In genomic region chr11:49876948-49877817, GRCm38 (mm10) we compare ENCODE assay signal across 8 mouse cellular contexts. TPM values are rescaled to one million over a fixed set of nuclear protein-coding genes. Genes with fewer than 3 reads are reported as not detected.
DNase-seq lines count a peak whose midpoint lies in the region; ATAC-seq and TF ChIP-seq lines count a peak whose summit lies in the region.

No protein-coding gene starts in this region.

- H3K9ac ChIP-seq in lung, embryonic 14.5 days, result no peak overlapping the region
- H3K9ac ChIP-seq in heart, embryonic 12.5 days, result no peak overlapping the region

- H3K4me3 ChIP-seq in lung, embryonic 14.5 days (ENCODE audit: low read depth, low read length), result no peak overlapping the region
- no peak overlapping the region for H3K4me3 ChIP-seq in lung, adult 2 months (replicated peaks; ENCODE audit: extremely low read depth, low read depth, low read length)
- H3K4me3 ChIP-seq in heart, embryonic 12.5 days, result no peak overlapping the region

- 74% methylated on average over 8 of the region's 8 CpGs for WGBS in lung, embryonic 14.5 days
- WGBS in lung, adult 2 months, result 81% methylated on average over 8 of the region's 8 CpGs
- WGBS in heart, embryonic 12.5 days, result 61% methylated on average over 8 of the region's 8 CpGs

- peak; percentile 77 for DNase-seq in lung, embryonic 14.5 days
- no peak for DNase-seq in lung, adult 2 months
- peak; percentile 41 for DNase-seq in cerebellum, adult 8-10 months
- peak; percentile 31 to 51 for DNase-seq in lung, postnatal 4 days
- no peak for DNase-seq in adrenal gland, adult (ENCODE audit: inconsistent age in 2 of 2, low spot score in 1 of 2)
- no peak for DNase-seq in c-Kit-positive CD71-positive TER-119-positive erythroid progenitor cells, embryonic 14.5 days (ENCODE audit: low spot score)

- H3K9me3 ChIP-seq in lung, embryonic 14.5 days (ENCODE audit: low read depth, low read length), result no peaks in the 10 kb centered on the region
- H3K9me3 ChIP-seq in heart, embryonic 12.5 days (replicated peaks), result no peaks in the 10 kb centered on the region

- no peaks in the 10 kb centered on the region for H3K27me3 ChIP-seq in lung, embryonic 14.5 days (ENCODE audit: insufficient read depth, low read length)
- H3K27me3 ChIP-seq in heart, embryonic 12.5 days (replicated peaks), result no peaks in the 10 kb centered on the region

- H3K4me2 ChIP-seq in lung, embryonic 14.5 days, result no peak overlapping the region
- H3K4me2 ChIP-seq in heart, embryonic 12.5 days, result peak overlapping the region; percentile 16

- no peak for TF ChIP-seq CTCF in lung, embryonic 14.5 days (IDR thresholded peaks at IDR 0.05; ENCODE audit: low read depth)
- no peak for TF ChIP-seq CTCF in lung, adult 2 months (IDR thresholded peaks at IDR 0.05; ENCODE audit: insufficient read depth, low read length)

- H3K36me3 ChIP-seq in lung, embryonic 14.5 days (ENCODE audit: insufficient read depth), result peaks cover 37% of the 10 kb centered on the region
- H3K36me3 ChIP-seq in heart, embryonic 12.5 days, result peaks cover 42% of the 10 kb centered on the region

- H3K27ac ChIP-seq in lung, embryonic 14.5 days (ENCODE audit: low read depth), result no peak overlapping the region; the same call in 1 of the 2 replicates
- peak overlapping the region; percentile 87 for H3K27ac ChIP-seq in heart, embryonic 12.5 days (ENCODE audit: poor library complexity, severe bottlenecking)

- no peak for TF ChIP-seq POLR2A in lung, adult 2 months (IDR thresholded peaks at IDR 0.05; ENCODE audit: borderline replicate concordance, extremely low read depth, low read depth, low read length)

- no peaks in the 10 kb centered on the region for H3K4me1 ChIP-seq in lung, embryonic 14.5 days (ENCODE audit: insufficient read depth)
- peaks cover 5% of the 10 kb centered on the region; the same call in 1 of the 2 replicates for H3K4me1 ChIP-seq in lung, adult 2 months (ENCODE audit: control insufficient read depth, insufficient read depth, low read length)
- peaks cover 33% of the 10 kb centered on the region for H3K4me1 ChIP-seq in heart, embryonic 12.5 days (replicated peaks)

- peak; percentile 73 for ATAC-seq in lung, embryonic 14.5 days (ENCODE audit: insufficient read depth)
- peak; percentile 87 for ATAC-seq in heart, embryonic 12.5 days (ENCODE audit: insufficient number of reproducible peaks, low FRiP score)
- no peak for ATAC-seq in granulocyte monocyte progenitor cell, adult 5-6 weeks (replicated peaks; ENCODE audit: poor library complexity, severe bottlenecking)

RNA-seq across cellular contexts. Expression of gene Rasgef1c, which starts 24.5 kb away (rescaled TPM):
- 0.09 and 0.20 TPM in 2 replicates for polyA plus RNA-seq in lung, embryonic 14.5 days (2014; fragmentation: Nextera tagmentation; extraction: Ambion mirVana)
- polyA plus RNA-seq in lung, adult 2 months (2012; rRNA removed), result 0.26 and 0.91 TPM in 2 replicates
- 0.18 and 0.19 TPM in 2 replicates for polyA plus RNA-seq in heart, embryonic 12.5 days (2016; fragmentation: Nextera tagmentation; extraction: Ambion mirVana)
- 0.37 TPM in 1 of 2 replicates, not detected in the other for total RNA-seq in granulocyte monocyte progenitor cell, adult 5-6 weeks (2014; fragmentation: Nextera tagmentation)
- total RNA-seq in granulocyte monocyte progenitor cell, adult 5-6 weeks (2017), result not detected in 2 replicates

RNA-seq across cellular contexts. Expression of gene Mapk9, which starts 30.6 kb away (rescaled TPM):
- 38.4 and 40.0 TPM in 2 replicates for polyA plus RNA-seq in lung, embryonic 14.5 days (2014; fragmentation: Nextera tagmentation; extraction: Ambion mirVana)
- polyA plus RNA-seq in lung, adult 2 months (2012; rRNA removed), result 18.5 and 22.9 TPM in 2 replicates
- polyA plus RNA-seq in heart, embryonic 12.5 days (2016; fragmentation: Nextera tagmentation; extraction: Ambion mirVana), result 37.3 and 39.4 TPM in 2 replicates
- 26.6 and 41.7 TPM in 2 replicates for total RNA-seq in granulocyte monocyte progenitor cell, adult 5-6 weeks (2014; fragmentation: Nextera tagmentation)
- total RNA-seq in granulocyte monocyte progenitor cell, adult 5-6 weeks (2017), result 32.9 and 41.9 TPM in 2 replicates

Comparison
In these comparisons a context has a peak if more than half of its experiments do, and no peak if none do; other contexts are left out.
1. DNase-seq: peak in lung, embryonic 14.5 days (single experiment), cerebellum, adult 8-10 months (single experiment) and lung, postnatal 4 days (2 of 2); none in lung, adult 2 months (single experiment), adrenal gland, adult (0 of 2) and c-Kit-positive CD71-positive TER-119-positive erythroid progenitor cells, embryonic 14.5 days (single experiment).